Mouse (Mus musculus): ENCODE results near the gene Top2b. TPM values are rescaled to one million over a fixed set of nuclear protein-coding genes. Genes with fewer than 3 reads are reported as not detected.

Gene Top2b
- polyA plus RNA-seq (2012; rRNA removed): 18.0 and 20.3 TPM in 2 replicates

DNA sequence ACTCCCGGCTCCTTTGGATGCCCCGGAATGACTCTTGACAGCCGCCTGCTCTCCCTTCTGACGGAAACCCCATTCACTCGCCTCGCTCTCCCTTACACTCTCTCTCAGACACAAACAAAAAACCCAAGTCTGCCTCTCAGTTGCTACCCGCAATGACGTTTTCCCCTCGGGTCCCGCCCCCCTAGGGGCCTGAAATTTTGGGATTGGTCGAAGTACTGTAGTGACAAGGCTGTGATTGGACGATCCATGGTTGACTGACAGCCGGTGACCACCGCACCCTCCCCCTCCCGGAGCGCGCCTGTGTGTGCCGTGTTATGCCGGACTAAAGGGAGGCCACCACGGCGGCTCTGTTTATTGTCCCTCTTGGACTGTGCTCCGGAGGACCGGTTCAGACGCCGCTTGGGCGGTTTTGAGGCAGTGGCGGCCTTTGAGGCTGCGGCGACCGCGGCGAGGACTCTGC is at the start of gene Top2b:
Top2b (plus strand) TSS at position 302 of the 460 bp plus-strand sequence.

Other genes with a start within 250 kb of the Top2b start
- gene Ngly1, start 115.9 kb upstream of the Top2b start, polyA plus RNA-seq (2012; rRNA removed): 7.1 and 8.0 TPM in 2 replicates
- 3.0 and 3.7 TPM in 2 replicates for gene Oxsm, start 115.4 kb upstream of the Top2b start, polyA plus RNA-seq (2012; rRNA removed)

Data from liver, embryonic 14 days (tissue).